Mouse (Mus musculus) ES-CJ7 (cell line): Measurements from ENCODE around the gene Gins2.

ENCODE experiments used
- DNase-seq: peaks from one replicate; pipeline ENCODE4 v3.0.0; 2011; ENCODE audit warnings: low read depth, low spot score

The Gins2 gene

DNA sequence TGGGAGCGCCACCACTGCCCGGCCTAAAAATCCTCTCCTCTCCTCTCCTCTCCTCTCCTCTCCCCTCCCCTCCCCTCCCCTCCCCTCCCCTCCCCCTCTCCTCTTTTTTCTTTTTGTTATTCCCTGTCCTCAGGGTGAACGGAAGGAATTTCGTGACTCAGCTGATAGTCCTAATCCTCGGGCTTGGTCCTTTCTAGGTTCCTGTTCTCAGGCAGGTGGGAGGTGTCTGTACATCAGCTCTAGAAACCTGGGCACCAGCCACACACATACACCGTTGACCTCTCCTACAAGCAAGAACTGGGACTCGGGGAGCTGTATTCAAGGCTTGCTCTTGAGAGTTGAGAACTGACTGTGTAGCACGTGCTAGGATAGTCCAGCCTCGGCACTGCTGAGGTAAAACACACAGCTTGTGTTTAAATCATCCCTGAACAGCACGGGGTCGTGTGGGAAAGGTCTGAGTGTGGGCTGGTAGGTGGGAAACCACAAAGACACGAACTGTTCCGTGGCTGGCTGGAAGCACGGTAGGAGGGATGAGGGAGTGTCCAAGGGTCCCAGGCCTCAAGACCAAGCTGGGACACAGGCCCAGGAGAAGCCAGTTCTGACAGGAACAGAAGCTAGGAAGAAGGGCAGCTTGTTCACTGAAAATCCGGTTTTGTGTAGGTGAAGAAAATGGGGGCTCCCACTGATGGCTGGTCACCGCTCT is 58.0 kb downstream of the Gins2 start:
- DNase-seq: peak; percentile 95

DNA sequence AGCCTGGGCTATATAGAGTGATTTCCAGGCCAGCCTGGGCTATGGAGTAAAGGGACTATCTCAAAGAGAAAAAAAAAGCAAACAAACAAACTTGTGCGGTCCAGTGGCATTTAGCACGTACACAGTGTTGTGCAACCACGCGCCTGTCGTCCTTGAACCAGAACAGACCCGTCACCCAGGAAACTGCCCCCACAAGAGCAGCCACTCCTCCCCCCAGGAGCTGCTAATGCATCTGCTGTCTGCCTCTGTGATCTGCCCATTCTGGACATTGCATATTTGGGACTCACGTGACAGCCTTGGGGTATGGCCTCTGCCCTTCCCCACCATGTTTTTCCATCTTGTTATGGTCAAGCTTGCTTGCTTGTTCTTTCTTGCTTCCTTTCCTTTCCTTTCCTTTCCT is 59.9 kb downstream of the Gins2 start:
- peak; percentile 93 for DNase-seq
